Mouse (Mus musculus) heart, embryonic 12.5 days (tissue): Measurements from ENCODE around the gene Ptprg. TPM values are rescaled to one million over a fixed set of nuclear protein-coding genes. Genes with fewer than 3 reads are reported as not detected.
"Not testable (repeated sequence)": the region's sequence is repeated elsewhere in the genome, so short reads cannot be mapped to it uniquely, and the experiment has no call there.

ENCODE experiments used
- ATAC-seq: fragments of 200-750 bp; cut with Nextera tagmentation; 2 replicates; pipeline ENCODE4 v1.8.0; 2017; ENCODE audit warnings: moderate TSS enrichment, moderate library complexity; ENCODE audit not compliant: insufficient number of reproducible peaks, low FRiP score
- H3K27ac ChIP-seq: fragments of 300-500 bp; sonication (generic); 2 replicates; pipeline ENCODE4 v1.5.1; 2016; ENCODE audit warnings: mild to moderate bottlenecking, moderate library complexity; ENCODE audit not compliant: poor library complexity, severe bottlenecking
- H3K27me3 ChIP-seq: fragments of 300-500 bp; sonication (generic); replicated peaks from 2 replicates; pipeline ENCODE4 v1.6.1; 2016; ENCODE audit warnings: mild to moderate bottlenecking, moderate library complexity
- H3K36me3 ChIP-seq: fragments of 300-500 bp; sonication (generic); 2 replicates; pipeline ENCODE4 v1.6.1; 2016; ENCODE audit warnings: mild to moderate bottlenecking, moderate library complexity
- H3K4me1 ChIP-seq: fragments of 300-500 bp; sonication (generic); replicated peaks from 2 replicates; pipeline ENCODE4 v1.6.1; 2016; ENCODE audit warnings: mild to moderate bottlenecking
- H3K4me2 ChIP-seq: fragments of 300-500 bp; sonication (generic); 2 replicates; pipeline ENCODE4 v1.6.1; 2016; ENCODE audit warnings: mild to moderate bottlenecking, moderate library complexity
- H3K4me3 ChIP-seq: fragments of 300-500 bp; sonication (generic); 2 replicates; pipeline ENCODE4 v1.5.1; 2016; ENCODE audit warnings: mild to moderate bottlenecking
- H3K9ac ChIP-seq: fragments of 300-500 bp; sonication (generic); 2 replicates; pipeline ENCODE4 v1.6.1; 2016; ENCODE audit warnings: mild to moderate bottlenecking, moderate library complexity
- H3K9me3 ChIP-seq: fragments of 300-500 bp; sonication (generic); replicated peaks from 2 replicates; pipeline ENCODE4 v1.6.1; 2016; ENCODE audit warnings: mild to moderate bottlenecking, moderate library complexity
- WGBS: fragments of 180-500 bp; shearing (Covaris S2); methylation state at CpG from one replicate; pipeline ENCODE4 v1.1.7; 2016; 5-methylcytosine and 5-hydroxymethylcytosine counted together
- polyA plus RNA-seq: library from polyadenylated mRNA; unstranded; fragments of >200 nt; fragmentation: Nextera tagmentation; extraction: Ambion mirVana; gene quantifications from 2 replicates; pipeline ENCODE4 v1.2.1, GENCODE M21; 2016

Ptprg gene
- polyA plus RNA-seq, 1 experiment from 2014 or later = 17.8 TPM

DNA sequence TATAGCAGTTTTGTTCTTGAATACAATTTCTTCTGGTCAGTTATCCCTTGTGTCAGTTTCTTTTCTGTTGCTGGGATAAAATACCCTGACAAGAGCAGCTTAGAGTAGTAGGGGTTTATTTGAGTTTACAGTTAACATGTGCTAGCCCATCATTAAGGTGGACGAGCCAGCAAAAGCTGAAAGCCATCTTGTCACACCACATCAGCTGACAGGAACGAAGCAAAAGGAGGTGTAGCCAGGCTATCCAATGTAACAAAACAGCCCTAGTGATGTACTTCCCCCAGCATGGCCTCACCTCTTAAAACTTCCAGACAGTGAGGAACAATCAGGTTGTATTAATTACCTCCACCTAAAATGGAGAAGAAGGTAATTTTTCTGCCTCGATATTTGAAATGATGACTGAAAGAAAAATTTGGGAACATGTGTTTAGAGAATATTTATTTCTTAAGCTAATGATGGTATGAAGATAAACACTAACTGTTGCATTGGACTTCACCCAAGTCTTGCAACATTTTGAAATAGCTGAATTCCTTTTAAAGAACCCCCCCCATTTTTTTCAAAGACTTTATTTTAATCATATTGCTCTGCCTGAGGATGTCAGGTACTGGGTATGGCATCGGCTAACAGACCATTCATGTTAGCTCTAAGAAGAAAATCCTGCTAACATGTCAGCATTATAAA, 249.2 kb downstream of the Ptprg start:
- Histone ChIP-seq H3K4me1 (peaks cover 10% of the 10 kb centered on the region), H3K27me3 (no peaks in the 10 kb centered on the region), H3K4me2 (no peak overlapping the region), H3K9ac (no peak overlapping the region), H3K4me3 (no peak overlapping the region), H3K27ac (no peak overlapping the region), H3K36me3 (no peaks in the 10 kb centered on the region), H3K9me3 (no peaks in the 10 kb centered on the region)
- no peak for ATAC-seq
- WGBS = 77% methylated on average over 4 of the region's 4 CpGs

DNA sequence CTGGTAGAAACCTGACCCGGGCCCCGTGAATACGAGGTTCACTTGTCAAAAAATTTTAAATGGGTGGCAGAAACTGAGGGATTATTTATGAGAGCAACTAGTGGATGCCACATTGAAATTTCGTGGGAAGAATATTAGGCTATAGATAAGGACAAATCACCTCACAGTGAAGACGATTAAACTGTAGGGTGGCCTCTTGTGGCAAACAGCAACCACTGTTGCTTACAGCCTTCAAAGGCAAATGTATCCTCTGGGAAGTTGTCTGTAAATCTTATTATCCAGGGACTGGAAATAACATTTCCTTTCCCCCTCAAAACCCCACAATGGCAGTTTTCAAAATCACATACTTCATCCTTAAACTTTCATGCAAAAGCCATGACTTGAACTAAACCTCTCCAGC, 253.3 kb downstream of the Ptprg start:
- Histone ChIP-seq H3K27ac (no peak overlapping the region), H3K9ac (no peak overlapping the region), H3K9me3 (no peaks in the 10 kb centered on the region), H3K4me1 (peaks cover 3% of the 10 kb centered on the region; the same call in 1 of the 2 replicates), H3K36me3 (no peaks in the 10 kb centered on the region), H3K27me3 (no peaks in the 10 kb centered on the region), H3K4me3 (no peak overlapping the region), H3K4me2 (no peak overlapping the region)
- 59% methylated on average over 5 of the region's 5 CpGs for WGBS
- ATAC-seq = no peak

DNA sequence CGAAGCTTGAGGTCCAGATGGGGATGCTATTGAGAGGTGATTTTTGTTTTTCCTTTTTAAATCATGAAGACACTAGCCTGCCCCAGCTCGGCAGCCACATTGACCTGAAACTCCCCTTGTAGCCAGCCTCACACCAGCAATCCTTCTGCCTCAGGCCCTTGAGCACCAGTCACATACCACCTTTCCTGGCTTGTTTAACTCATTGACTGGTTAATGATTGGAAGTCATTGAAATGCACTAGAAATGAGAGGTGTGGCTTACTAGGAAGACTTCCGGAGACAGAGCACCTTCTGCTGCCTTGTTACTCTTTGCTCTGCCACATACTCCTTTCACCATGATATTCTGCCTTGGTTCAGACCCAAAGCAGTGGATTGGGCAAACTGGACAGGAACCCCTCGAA, 254.1 kb downstream of the Ptprg start:
- no peak overlapping the region for H3K9ac ChIP-seq
- no peaks in the 10 kb centered on the region for H3K36me3 ChIP-seq
- H3K27me3 ChIP-seq = no peaks in the 10 kb centered on the region
- no peak overlapping the region for H3K4me2 ChIP-seq
- ATAC-seq = no peak
- 75% methylated on average over 4 of the region's 4 CpGs for WGBS
- no peak overlapping the region for H3K4me3 ChIP-seq
- H3K9me3 ChIP-seq = no peaks in the 10 kb centered on the region
- no peak overlapping the region for H3K27ac ChIP-seq
- peaks cover 3% of the 10 kb centered on the region; the same call in 1 of the 2 replicates for H3K4me1 ChIP-seq

DNA sequence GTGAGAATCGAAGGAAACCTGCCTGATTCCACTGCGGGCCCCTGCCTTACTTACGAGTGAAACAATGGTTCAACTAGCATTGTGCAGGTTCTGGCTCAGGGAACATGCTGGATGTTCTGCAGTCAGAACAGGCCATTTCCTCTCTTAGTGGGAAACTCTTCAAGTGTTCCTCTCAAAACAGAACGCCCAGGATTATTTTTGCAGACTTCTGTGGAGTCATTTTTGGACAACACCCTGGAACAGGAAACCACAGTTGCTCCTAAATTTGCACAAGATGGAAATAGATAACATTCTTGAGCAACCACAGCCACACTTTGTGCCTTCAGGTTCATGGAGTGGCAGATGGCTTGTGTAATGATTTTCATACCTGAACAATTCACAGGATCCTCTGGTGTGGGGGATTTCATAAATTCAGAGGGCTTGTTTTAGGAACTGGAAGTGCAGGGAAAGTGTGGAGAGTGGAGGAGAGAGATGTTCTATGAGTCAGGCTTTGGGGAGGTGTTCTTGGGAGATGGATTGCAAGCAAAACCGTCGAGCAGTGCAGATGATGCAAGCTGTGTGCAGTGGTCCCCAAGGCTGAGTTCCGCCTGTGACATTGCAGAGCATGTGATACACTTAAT, 257.9 kb downstream of the Ptprg start:
- WGBS = 64% methylated on average over 7 of the region's 7 CpGs
- Histone ChIP-seq H3K4me2 (no peak overlapping the region), H3K36me3 (no peaks in the 10 kb centered on the region), H3K27ac (no peak overlapping the region), H3K27me3 (no peaks in the 10 kb centered on the region), H3K9ac (no peak overlapping the region), H3K4me3 (no peak overlapping the region), H3K9me3 (no peaks in the 10 kb centered on the region), H3K4me1 (peaks cover 6% of the 10 kb centered on the region)
- no peak for ATAC-seq

DNA sequence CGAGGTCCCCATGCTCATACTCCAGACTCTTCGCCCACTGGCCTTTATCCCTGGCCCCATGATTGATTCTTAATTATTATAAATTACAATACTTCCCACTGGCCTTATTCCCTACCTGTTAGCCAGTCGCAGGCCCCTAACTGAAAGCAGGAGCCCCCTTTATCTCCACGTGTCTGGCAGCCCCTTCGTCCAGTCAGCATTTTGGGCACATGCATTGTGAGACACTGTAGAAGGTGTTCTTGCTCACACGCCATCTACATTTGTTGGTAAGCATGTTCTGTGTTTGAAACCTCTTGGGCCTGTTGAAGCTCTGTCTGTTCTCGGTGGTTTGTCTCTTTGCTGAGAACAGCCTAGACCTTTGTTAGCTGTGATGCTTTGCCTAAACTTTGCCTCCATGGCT, 259.0 kb downstream of the Ptprg start:
- Histone ChIP-seq H3K4me3 (no peak overlapping the region), H3K4me2 (no peak overlapping the region), H3K27me3 (no peaks in the 10 kb centered on the region), H3K4me1 (peaks cover 3% of the 10 kb centered on the region), H3K9ac (no peak overlapping the region), H3K9me3 (no peaks in the 10 kb centered on the region), H3K27ac (no peak overlapping the region), H3K36me3 (no peaks in the 10 kb centered on the region)
- whole genome bisulfite sequencing = 82% methylated on average over 7 of the region's 7 CpGs
- no peak for ATAC-seq

DNA sequence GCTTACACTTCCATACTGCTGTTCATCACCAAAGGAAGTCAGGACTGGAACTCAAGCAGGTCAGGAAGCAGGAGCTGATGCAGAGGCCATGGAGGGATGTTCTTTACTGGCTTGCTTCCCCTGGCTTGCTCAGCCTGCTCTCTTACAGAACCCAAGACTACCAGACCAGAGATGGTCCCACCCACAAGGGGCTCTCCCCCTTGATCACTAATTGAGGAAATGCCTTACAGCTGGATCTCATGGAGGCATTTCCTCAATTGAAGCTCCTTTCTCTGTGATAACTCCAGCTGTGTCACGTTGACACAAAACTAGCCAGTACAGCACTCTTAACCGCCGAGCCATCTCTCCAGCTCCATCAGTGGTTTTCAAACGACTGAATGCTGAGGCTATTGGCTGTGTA, 261.5 kb downstream of the Ptprg start:
- ATAC-seq, H3K9ac ChIP-seq: not testable (repeated sequence)

DNA sequence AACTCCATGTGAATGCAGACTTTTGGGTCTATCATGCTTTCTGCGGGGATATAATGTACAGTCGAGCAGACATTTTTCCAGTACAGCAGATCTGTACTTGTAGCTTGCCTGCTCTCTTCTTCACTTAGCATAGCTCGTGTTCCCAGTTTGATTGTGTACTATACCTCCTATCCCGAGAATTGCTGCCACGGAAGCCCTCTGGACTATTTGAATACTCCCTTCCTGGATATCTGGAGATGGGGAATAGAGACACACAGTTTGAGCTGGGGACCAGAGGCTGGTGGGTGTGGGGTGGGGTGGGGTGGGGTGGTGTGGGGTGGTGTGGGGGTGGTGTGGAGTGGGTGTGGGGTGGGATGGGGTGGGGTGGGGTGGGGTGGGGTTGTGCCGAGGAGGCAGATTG, 263.9 kb downstream of the Ptprg start:
- Histone ChIP-seq H3K27me3 (no peaks in the 10 kb centered on the region), H3K36me3 (no peaks in the 10 kb centered on the region), H3K9me3 (no peaks in the 10 kb centered on the region), H3K4me2 (no peak overlapping the region), H3K4me1 (peaks cover 3% of the 10 kb centered on the region; the same call in 1 of the 2 replicates), H3K4me3 (no peak overlapping the region), H3K9ac (no peak overlapping the region), H3K27ac (no peak overlapping the region)
- WGBS = 73% methylated on average over 6 of the region's 6 CpGs
- ATAC-seq = no peak

More for the DNA sequence above, 261.5 kb downstream of the Ptprg start:
- H3K27me3 ChIP-seq, H3K4me2 ChIP-seq, H3K9me3 ChIP-seq, H3K27ac ChIP-seq, H3K4me1 ChIP-seq, H3K36me3 ChIP-seq, H3K4me3 ChIP-seq: not testable (repeated sequence)
- 57% methylated on average over 4 of the region's 4 CpGs for WGBS

DNA sequence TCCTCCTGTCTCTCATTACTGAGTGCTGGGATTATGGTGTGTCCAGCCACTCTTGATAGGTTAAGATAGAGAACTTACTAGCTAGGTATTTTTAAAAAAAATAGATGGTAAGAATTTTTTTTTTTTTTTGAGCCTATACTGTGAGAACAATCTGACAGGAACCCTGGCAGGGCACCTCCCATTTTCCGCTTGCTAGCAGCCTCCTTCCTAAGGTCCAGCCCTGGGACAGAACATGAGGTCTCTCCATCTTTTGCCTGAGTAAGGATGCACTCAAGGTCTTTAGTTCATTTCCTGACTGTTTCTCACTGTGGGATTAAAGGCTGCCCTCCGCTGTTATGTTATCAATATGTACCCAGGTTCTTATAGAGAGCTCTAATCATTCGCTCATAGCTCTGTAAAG, 264.7 kb downstream of the Ptprg start:
- Histone ChIP-seq H3K4me2 (no peak overlapping the region), H3K4me3 (no peak overlapping the region), H3K4me1 (peaks cover 3% of the 10 kb centered on the region; the same call in 1 of the 2 replicates), H3K9ac (no peak overlapping the region), H3K27ac (no peak overlapping the region), H3K27me3 (no peaks in the 10 kb centered on the region), H3K36me3 (no peaks in the 10 kb centered on the region), H3K9me3 (no peaks in the 10 kb centered on the region)
- WGBS = 78% methylated on average over 3 of the region's 3 CpGs
- no peak for ATAC-seq

DNA sequence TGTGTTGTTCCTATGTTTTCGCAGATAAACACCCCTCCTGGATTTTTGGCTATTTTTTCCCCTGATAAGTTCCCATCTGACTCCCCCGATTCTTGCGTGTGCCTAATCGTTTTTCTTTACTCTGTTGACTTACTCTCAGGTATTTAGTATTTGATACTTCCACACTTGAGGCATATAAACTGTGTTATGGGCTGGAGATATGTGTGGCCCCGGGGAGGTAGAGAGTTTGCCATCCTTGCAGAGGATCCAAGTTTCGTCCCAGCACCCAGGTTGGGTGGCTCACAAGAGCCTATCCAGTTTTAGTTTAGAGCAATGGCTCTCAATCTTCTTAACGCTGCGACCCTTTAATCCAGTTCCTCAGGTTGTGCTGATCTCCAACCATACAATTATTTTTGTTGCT, 265.4 kb downstream of the Ptprg start:
- no peaks in the 10 kb centered on the region for H3K36me3 ChIP-seq
- H3K4me3 ChIP-seq = no peak overlapping the region
- WGBS = 88% methylated on average over 8 of the region's 8 CpGs
- H3K9ac ChIP-seq = no peak overlapping the region
- no peaks in the 10 kb centered on the region for H3K9me3 ChIP-seq
- no peak overlapping the region for H3K27ac ChIP-seq
- no peaks in the 10 kb centered on the region for H3K27me3 ChIP-seq
- no peak for ATAC-seq
- H3K4me1 ChIP-seq = peaks cover 3% of the 10 kb centered on the region; the same call in 1 of the 2 replicates
- H3K4me2 ChIP-seq = no peak overlapping the region

DNA sequence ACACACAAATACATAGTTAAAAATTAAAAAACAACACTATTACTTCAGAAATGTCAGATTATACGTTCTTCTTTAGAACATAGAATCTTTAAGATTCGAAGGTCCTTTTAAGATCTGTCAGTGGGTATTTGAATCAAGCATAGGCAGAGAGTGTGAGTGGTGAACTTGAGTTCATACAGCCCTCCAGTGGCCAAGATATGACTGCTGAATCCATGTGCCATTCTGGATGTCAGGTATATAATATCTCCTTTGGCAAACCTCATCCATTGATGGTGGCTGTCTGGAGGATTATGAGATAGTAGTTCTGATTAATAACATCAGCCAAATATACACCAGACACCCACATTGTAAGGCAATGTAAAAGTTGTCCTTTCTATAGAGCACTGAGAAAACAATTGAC, 266.0 kb downstream of the Ptprg start:
- Histone ChIP-seq H3K4me1 (peaks cover 3% of the 10 kb centered on the region; the same call in 1 of the 2 replicates), H3K4me2 (no peak overlapping the region), H3K27me3 (no peaks in the 10 kb centered on the region), H3K36me3 (no peaks in the 10 kb centered on the region), H3K4me3 (no peak overlapping the region), H3K9ac (no peak overlapping the region), H3K9me3 (no peaks in the 10 kb centered on the region), H3K27ac (no peak overlapping the region)
- WGBS = 81% methylated on average over 2 of the region's 2 CpGs
- ATAC-seq = no peak

DNA sequence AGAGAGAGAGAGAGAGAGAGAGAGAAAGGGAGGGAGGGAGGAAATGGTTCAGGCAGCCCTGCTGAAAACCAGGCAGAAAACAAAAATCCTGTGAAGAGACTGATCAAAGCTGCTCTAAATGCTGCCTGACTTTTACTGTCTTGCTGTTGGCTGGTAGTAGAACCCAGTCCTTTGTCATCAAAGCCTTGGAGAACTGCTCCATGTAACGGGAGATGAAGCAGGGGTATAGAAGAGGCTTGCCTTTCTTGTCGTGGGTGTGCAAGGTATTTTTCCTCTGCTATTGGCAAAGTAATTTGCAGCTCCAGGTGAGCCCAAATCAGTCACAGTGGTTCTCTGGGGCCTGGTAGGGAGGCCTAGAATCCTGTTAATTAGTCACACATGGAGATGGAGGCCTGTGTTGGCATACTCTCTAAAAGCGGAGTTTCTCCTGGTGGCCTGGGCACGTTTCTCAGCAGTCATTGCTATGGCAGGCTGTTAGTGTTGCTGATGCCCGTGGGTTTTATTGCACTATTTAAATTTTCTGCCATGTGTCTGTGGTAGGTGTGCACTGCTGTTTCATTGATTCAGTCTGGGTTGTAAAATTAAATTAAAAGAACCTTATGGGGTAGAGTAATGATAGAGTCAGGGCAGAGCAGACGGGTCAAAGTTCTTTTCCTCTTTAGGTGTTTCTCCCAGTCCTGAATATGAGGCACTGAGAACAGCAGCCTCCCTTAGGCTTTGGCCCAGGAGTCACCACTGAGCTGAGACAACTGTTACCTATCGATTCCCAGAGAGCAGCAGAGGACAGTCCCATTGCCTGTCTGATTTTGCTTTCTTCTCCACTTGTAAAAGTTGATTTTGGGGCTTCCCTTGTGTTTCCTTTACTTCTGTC, 269.7 kb downstream of the Ptprg start:
- WGBS = 68% methylated on average over 7 of the region's 7 CpGs
- Histone ChIP-seq H3K4me3 (no peak overlapping the region), H3K4me2 (no peak overlapping the region), H3K4me1 (0 out of 2 replicates have a peak, but pooled peaks cover 7% of the 10 kb centered on the region), H3K27me3 (no peaks in the 10 kb centered on the region), H3K9me3 (no peaks in the 10 kb centered on the region), H3K36me3 (no peaks in the 10 kb centered on the region), H3K9ac (no peak overlapping the region), H3K27ac (no peak overlapping the region)
- no peak for ATAC-seq
